Mouse (Mus musculus): ENCODE data around the gene Gm26566. TPM values are rescaled to one million over a fixed set of nuclear protein-coding genes. Genes with fewer than 3 reads are reported as not detected.
"Not testable (repeated sequence)": the region's sequence is repeated elsewhere in the genome, so short reads cannot be mapped to it uniquely, and the experiment has no call there.

The Gm26566 gene
- polyA plus RNA-seq, 1 experiment from 2014 or later = 2.0 TPM

- no peaks in the 10 kb centered on the region for H3K36me3 ChIP-seq (ENCODE audit: control insufficient read depth, insufficient read depth, low read length)
- no peak overlapping the region for H3K9ac ChIP-seq (ENCODE audit: low read length)
- no peak overlapping the region for H3K4me2 ChIP-seq (ENCODE audit: low read length)
- DNase-seq (ENCODE audit: low spot score) = no peak
- no peak overlapping the region for H3K4me3 ChIP-seq (ENCODE audit: low read depth, low read length)
- H3K9me3 ChIP-seq (replicated peaks; ENCODE audit: control insufficient read depth, low read length) = no peaks in the 10 kb centered on the region
- no peak for ATAC-seq
- H3K4me1 ChIP-seq (ENCODE audit: control insufficient read depth, insufficient read depth, low read length) = no peaks in the 10 kb centered on the region
- H3K27me3 ChIP-seq (replicated peaks; ENCODE audit: control insufficient read depth, insufficient read depth, low read length) = no peaks in the 10 kb centered on the region
- 77% methylated on average over 6 of the region's 6 CpGs for WGBS
- no peak overlapping the region for H3K27ac ChIP-seq (ENCODE audit: low read depth, low read length)
Observed at GRCm38 (mm10) chr4:88749926-88750325, 28.3 kb downstream of the Gm26566 start.

- not testable (repeated sequence) for ATAC-seq; H3K4me3 ChIP-seq (ENCODE audit: low read depth, low read length); H3K9me3 ChIP-seq (replicated peaks; ENCODE audit: control insufficient read depth, low read length); H3K27me3 ChIP-seq (replicated peaks; ENCODE audit: control insufficient read depth, insufficient read depth, low read length); DNase-seq (ENCODE audit: low spot score); H3K9ac ChIP-seq (ENCODE audit: low read length); H3K4me1 ChIP-seq (ENCODE audit: control insufficient read depth, insufficient read depth, low read length); H3K4me2 ChIP-seq (ENCODE audit: low read length); H3K27ac ChIP-seq (ENCODE audit: low read depth, low read length); H3K36me3 ChIP-seq (ENCODE audit: control insufficient read depth, insufficient read depth, low read length)
- 87% methylated on average over 14 of the region's 15 CpGs for WGBS
Observed at GRCm38 (mm10) chr4:88754818-88755340, 33.3 kb downstream of the Gm26566 start, which contains the start of gene Gm13271. TSS of gene Gm13271 (plus strand) at chr4:88754868.

GRCm38 (mm10) chr4:88756581-88757513 lies 35.2 kb downstream of the Gm26566 start:
- H3K4me2 ChIP-seq (ENCODE audit: low read length) = peak overlapping the region; percentile 68
- peak overlapping the region; percentile 44; the same call in 1 of the 2 replicates for H3K27ac ChIP-seq (ENCODE audit: low read depth, low read length)
- peak overlapping the region; percentile 58 for H3K9ac ChIP-seq (ENCODE audit: low read length)
- H3K4me1 ChIP-seq (ENCODE audit: control insufficient read depth, insufficient read depth, low read length); H3K36me3 ChIP-seq (ENCODE audit: control insufficient read depth, insufficient read depth, low read length); ATAC-seq; DNase-seq (ENCODE audit: low spot score); H3K27me3 ChIP-seq (replicated peaks; ENCODE audit: control insufficient read depth, insufficient read depth, low read length); H3K9me3 ChIP-seq (replicated peaks; ENCODE audit: control insufficient read depth, low read length): not testable (repeated sequence)
- peak overlapping the region; percentile 37 for H3K4me3 ChIP-seq (ENCODE audit: low read depth, low read length)
- 13% methylated on average over 28 of the region's 31 CpGs for WGBS

- not testable (repeated sequence) for H3K4me1 ChIP-seq (ENCODE audit: control insufficient read depth, insufficient read depth, low read length); H3K27me3 ChIP-seq (replicated peaks; ENCODE audit: control insufficient read depth, insufficient read depth, low read length); H3K9me3 ChIP-seq (replicated peaks; ENCODE audit: control insufficient read depth, low read length); H3K36me3 ChIP-seq (ENCODE audit: control insufficient read depth, insufficient read depth, low read length)
- Histone ChIP-seq H3K4me2 (ENCODE audit: low read length) (peak overlapping the region; percentile 68), H3K4me3 (ENCODE audit: low read depth, low read length) (peak overlapping the region; percentile 37), H3K27ac (ENCODE audit: low read depth, low read length) (peak overlapping the region; percentile 44; the same call in 1 of the 2 replicates), H3K9ac (ENCODE audit: low read length) (peak overlapping the region; percentile 58)
- WGBS = under 1% methylated on average over 16 of the region's 21 CpGs
- peak; percentile 100 for ATAC-seq
- DNase-seq (ENCODE audit: low spot score) = peak; percentile 94
Observed at GRCm38 (mm10) chr4:88757628-88758031, 36.0 kb downstream of the Gm26566 start.

- not testable (repeated sequence) for DNase-seq (ENCODE audit: low spot score); H3K4me3 ChIP-seq (ENCODE audit: low read depth, low read length); H3K9ac ChIP-seq (ENCODE audit: low read length); H3K4me1 ChIP-seq (ENCODE audit: control insufficient read depth, insufficient read depth, low read length); H3K27ac ChIP-seq (ENCODE audit: low read depth, low read length); H3K9me3 ChIP-seq (replicated peaks; ENCODE audit: control insufficient read depth, low read length); ATAC-seq; H3K4me2 ChIP-seq (ENCODE audit: low read length); H3K36me3 ChIP-seq (ENCODE audit: control insufficient read depth, insufficient read depth, low read length); H3K27me3 ChIP-seq (replicated peaks; ENCODE audit: control insufficient read depth, insufficient read depth, low read length)
- 85% methylated on average over 9 of the region's 9 CpGs for WGBS
Observed at GRCm38 (mm10) chr4:88758751-88759150, 37.1 kb downstream of the Gm26566 start.

- H3K36me3 ChIP-seq (ENCODE audit: control insufficient read depth, insufficient read depth, low read length); H3K9ac ChIP-seq (ENCODE audit: low read length); H3K27ac ChIP-seq (ENCODE audit: low read depth, low read length); DNase-seq (ENCODE audit: low spot score); ATAC-seq; H3K27me3 ChIP-seq (replicated peaks; ENCODE audit: control insufficient read depth, insufficient read depth, low read length); H3K4me1 ChIP-seq (ENCODE audit: control insufficient read depth, insufficient read depth, low read length); H3K9me3 ChIP-seq (replicated peaks; ENCODE audit: control insufficient read depth, low read length): not testable (repeated sequence)
- H3K4me3 ChIP-seq (ENCODE audit: low read depth, low read length) = peak within 1 kb of the TSS; percentile 29
- peak within 1 kb of the TSS; percentile 52 for H3K4me2 ChIP-seq (ENCODE audit: low read length)
- WGBS = 37% methylated on average over 7 of the region's 14 CpGs
Observed at GRCm38 (mm10) chr4:88759610-88760268, 38.1 kb downstream of the Gm26566 start, which contains the start of gene Gm13283. TSS of gene Gm13283 (plus strand) at chr4:88760119.

GRCm38 (mm10) chr4:88760431-88760830 lies 38.8 kb downstream of the Gm26566 start:
- peak overlapping the region; percentile 52 for H3K4me2 ChIP-seq (ENCODE audit: low read length)
- not testable (repeated sequence) for H3K9me3 ChIP-seq (replicated peaks; ENCODE audit: control insufficient read depth, low read length); ATAC-seq; H3K27me3 ChIP-seq (replicated peaks; ENCODE audit: control insufficient read depth, insufficient read depth, low read length); H3K4me1 ChIP-seq (ENCODE audit: control insufficient read depth, insufficient read depth, low read length); H3K27ac ChIP-seq (ENCODE audit: low read depth, low read length); H3K9ac ChIP-seq (ENCODE audit: low read length); H3K36me3 ChIP-seq (ENCODE audit: control insufficient read depth, insufficient read depth, low read length)
- DNase-seq (ENCODE audit: low spot score) = peak; percentile 73
- H3K4me3 ChIP-seq (ENCODE audit: low read depth, low read length) = peak overlapping the region; percentile 29
- under 1% methylated on average over 23 of the region's 28 CpGs for WGBS

- not testable (repeated sequence) for H3K36me3 ChIP-seq (ENCODE audit: control insufficient read depth, insufficient read depth, low read length); H3K9ac ChIP-seq (ENCODE audit: low read length); ATAC-seq; H3K4me2 ChIP-seq (ENCODE audit: low read length); H3K27ac ChIP-seq (ENCODE audit: low read depth, low read length); H3K4me1 ChIP-seq (ENCODE audit: control insufficient read depth, insufficient read depth, low read length); H3K9me3 ChIP-seq (replicated peaks; ENCODE audit: control insufficient read depth, low read length); DNase-seq (ENCODE audit: low spot score); H3K27me3 ChIP-seq (replicated peaks; ENCODE audit: control insufficient read depth, insufficient read depth, low read length); H3K4me3 ChIP-seq (ENCODE audit: low read depth, low read length)
- 75% methylated on average over 6 of the region's 8 CpGs for WGBS
Observed at GRCm38 (mm10) chr4:88761776-88762175, 40.2 kb downstream of the Gm26566 start.
